Mouse (Mus musculus) layer of hippocampus, postnatal 10 days (tissue): Measurements from ENCODE around the gene 1600002K03Rik. TPM values are rescaled to one million over a fixed set of nuclear protein-coding genes. Genes with fewer than 3 reads are reported as not detected.
A peak's percentile ranks its signal among the peaks of the same experiment; 100 is the strongest.

Source experiments
- DNase-seq, 2 experiments: peaks; one replicate each; pipeline ENCODE4 v3.0.0; 2021; ENCODE audit warnings: low spot score in 2 of 2
- total RNA-seq, 2 experiments: library from RNA; stranded (reverse); gene quantifications; 2 replicates each; pipeline ENCODE4 v1.2.3; 2021

1600002K03Rik gene
- total RNA-seq, 2 experiments from 2014 or later = 4.3 to 6.7 TPM

DNA sequence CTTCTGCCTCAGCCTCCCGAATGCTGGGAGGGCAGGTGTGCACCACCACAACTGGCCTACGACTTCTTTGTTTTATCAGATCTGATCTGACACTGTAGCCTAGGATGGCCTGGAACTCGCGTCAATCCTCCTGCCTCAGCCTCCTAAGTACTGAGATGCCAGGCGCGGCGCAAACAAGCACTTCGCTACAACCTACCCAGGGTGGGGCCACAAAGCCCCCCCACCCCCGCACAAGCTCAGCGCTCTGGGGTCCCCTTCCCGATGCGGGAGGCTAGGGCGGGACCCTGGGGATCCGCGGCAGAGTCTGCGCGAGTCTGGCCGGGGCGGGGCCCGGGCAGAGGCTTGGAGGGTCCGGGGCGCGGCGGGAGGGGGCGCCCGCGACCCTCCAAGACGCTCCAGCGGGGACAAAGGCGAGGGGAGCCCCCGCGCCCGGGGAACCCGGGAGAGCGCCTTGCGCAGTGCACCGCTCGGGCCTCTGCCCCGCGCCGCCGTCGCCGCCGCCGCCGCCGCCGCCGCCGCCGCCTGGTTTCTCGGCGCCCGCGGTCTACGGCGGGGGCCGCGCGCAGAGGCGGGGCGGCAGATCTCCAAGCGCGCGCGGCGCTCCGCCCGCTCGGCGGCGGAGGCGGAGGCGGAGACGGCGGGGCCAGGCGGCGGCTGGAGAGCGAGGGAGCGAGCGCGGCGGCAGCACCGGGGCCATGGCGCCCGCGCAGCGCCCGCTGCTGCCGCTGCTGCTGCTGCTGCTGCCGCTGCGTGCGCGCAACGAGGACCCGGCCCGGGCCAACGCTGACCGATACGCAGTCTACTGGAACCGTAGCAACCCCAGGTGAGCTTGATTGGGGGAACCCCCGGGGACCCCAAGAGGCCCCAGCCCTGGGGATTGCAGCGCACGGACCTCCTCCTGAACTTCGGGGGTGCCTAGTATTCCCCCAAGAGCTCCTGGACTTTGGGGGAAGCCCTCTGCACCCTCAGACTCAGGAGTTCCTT is 6.6 kb downstream of the 1600002K03Rik start, which contains the start of gene Efna2:
Gene Efna2, plus strand, starts transcription at position 415 of the 984 bp plus-strand sequence.
- DNase-seq = peak in 1 of 2 experiments; percentile 69

GRCm38 (mm10) chr10:80180288-80180687 is 7.5 kb downstream of the 1600002K03Rik start:
- DNase-seq = no peak

DNA sequence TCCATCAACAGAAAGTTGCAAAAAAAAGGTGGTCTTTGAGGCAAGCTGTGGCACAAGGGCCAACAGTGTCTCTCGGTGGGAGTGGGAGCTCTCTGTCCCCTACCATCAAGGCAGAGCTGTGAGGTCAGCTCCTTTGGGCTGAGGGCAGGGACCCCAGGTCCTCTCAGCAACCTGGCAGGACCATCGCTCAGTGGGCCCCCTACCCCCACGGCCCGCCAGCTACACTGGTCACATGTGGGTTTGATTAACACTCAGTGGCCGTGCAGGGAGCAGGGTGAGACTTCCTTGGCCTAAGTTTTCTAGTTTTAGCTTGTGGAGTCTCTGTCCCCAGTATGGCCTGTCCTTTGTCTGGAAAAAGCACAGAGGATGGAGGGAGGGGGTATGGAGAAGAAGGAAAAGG is 8.1 kb downstream of the 1600002K03Rik start:
- no peak for DNase-seq

DNA sequence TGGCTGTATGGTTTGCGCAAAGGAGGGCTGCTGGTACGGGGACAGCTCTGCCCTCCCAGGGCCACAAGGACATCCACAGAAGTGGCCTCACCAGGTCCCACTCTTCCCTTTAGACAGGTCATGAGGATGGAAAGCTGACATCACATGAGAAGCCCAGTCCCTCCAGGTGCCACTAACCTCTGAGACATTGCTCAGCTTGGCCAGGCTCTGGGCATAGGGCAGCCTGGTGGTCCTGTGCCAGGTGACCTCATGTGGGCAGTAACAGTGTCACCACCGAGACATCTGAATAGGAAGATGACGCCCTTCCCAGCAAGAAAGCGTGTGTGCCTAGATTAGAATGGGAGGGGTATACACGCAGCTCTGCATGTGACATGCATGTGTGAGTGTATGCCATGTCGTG is 9.8 kb downstream of the 1600002K03Rik start:
- no peak for DNase-seq

DNA sequence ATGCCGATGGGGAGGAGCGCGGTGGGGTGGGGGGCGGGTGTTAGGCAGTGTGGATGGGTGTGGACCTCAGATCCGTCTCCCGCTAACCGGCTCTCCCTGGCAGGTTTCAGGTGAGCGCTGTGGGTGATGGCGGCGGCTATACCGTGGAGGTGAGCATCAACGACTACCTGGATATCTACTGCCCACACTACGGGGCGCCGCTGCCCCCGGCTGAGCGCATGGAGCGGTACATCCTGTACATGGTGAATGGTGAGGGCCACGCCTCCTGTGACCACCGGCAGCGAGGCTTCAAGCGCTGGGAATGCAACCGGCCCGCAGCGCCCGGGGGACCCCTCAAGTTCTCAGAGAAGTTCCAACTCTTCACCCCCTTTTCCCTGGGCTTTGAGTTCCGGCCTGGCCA is 13.9 kb downstream of the 1600002K03Rik start:
- DNase-seq = no peak

- no peak for DNase-seq
Measured at GRCm38 (mm10) chr10:80187739-80188138, 15.0 kb downstream of the 1600002K03Rik start.

GRCm38 (mm10) chr10:80188453-80189024 is 15.8 kb downstream of the 1600002K03Rik start:
- no peak for DNase-seq

- no peak for DNase-seq
Measured at GRCm38 (mm10) chr10:80189999-80190398, 17.3 kb downstream of the 1600002K03Rik start.

DNA sequence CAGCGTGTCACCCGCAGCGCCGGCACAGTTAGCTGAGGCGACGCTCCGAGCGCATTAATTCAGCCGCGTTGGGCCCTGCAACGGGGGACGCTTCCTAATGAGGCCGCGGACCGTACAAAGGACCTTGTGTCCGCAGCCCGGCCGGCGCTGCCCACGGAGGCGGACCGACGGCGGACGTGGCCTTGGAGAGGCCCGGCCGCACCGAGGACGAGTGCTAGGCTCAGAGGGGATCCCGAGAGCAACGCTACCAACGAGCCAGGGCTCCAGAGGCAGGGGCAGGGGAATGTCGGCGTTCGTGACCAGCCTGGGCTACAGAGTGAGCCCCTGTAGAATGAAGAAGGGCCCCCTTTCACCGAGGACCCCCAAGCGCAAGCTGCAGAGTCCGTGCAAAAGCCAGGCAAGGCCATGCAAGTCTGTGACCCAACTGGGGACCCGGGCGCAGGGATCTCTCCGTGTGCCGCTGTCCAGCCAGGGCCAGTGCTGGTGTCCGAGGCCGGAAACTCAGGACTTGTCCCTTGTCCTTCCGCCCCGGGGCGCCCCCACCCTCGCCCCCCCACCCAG is 17.8 kb downstream of the 1600002K03Rik start:
- peak; percentile 58 to 75 for DNase-seq

DNA sequence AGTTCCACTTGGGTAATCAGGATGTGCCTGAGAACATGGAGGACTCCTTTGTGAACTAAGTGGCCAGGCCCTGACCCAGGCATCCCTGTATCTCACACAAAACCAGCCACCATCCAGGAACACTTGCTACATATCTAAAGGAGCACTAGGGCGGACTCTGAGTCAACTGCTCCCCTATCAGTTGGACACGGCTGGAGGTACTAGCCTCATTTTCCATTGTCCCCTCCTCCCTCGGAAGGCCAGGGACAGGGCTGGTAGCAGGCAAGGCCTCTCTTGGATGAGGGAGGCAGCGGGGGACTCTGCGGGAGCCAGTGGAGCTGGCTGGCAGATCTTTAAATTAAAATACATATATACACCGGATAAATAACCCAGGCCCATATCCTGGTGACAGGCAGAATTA is 21.2 kb downstream of the 1600002K03Rik start:
- no peak for DNase-seq

GRCm38 (mm10) chr10:80194441-80194840 is 21.7 kb downstream of the 1600002K03Rik start:
- no peak for DNase-seq

DNA sequence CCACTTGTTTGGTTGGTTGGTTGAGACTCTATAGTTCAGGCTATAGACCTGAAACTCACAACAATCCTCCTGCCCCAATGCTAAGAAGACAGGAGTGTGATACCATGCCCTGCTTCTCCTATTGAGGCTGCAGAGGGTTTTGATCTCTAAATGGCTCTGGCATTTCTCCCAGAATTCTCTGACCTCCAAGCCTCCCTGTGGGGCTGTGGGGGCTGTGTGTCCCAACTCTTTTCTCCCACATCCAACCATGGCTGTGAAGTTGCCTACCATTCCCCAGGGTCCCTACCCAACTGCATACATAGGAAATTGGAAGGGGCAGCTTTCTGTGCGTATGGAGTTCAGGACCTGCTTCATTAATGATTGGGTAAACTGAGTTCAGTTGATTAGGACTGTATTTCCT is 23.4 kb downstream of the 1600002K03Rik start:
- DNase-seq = no peak

DNA sequence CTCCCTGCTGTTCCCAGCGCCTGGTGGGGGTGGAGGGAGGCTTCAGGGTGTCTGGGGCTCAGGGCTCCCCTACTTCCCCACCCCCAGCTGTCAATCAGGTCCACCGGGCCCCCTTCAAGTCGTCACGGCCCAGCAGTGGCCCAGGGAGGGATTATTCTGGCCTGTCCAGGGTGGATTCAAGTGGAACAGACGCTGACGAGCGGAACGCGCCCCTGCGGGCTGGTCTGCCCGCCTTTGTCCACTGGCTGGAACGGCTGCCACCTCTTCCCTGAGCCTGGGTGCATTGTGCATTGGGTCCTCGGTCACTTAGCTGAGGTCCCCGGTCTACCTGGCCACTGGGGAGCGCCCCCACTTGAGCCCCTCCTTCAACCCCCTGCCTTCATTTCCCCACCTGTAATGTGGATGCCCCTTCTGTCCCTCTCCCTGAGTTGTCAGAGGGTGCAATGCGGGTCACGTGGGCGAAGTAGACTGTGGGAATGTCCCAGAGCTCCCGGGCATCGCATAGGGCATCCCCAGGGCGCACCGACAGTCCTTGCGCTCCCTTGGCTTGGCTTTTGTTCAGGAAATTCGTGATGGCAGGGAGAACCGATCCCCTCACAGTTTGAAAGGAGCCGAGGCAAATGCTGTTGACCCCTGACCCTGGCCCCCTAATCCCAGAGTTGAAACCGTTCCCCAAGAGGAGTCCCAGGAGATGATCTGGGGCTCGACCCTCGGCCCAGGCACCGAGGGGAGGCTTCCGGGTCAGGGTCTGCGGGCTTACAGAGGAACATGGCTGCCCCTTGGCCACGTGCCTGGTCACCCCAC is 24.2 kb downstream of the 1600002K03Rik start:
- DNase-seq = no peak

GRCm38 (mm10) chr10:80199440-80200008 is 26.8 kb downstream of the 1600002K03Rik start:
- DNase-seq = peak; percentile 70 to 79

DNA sequence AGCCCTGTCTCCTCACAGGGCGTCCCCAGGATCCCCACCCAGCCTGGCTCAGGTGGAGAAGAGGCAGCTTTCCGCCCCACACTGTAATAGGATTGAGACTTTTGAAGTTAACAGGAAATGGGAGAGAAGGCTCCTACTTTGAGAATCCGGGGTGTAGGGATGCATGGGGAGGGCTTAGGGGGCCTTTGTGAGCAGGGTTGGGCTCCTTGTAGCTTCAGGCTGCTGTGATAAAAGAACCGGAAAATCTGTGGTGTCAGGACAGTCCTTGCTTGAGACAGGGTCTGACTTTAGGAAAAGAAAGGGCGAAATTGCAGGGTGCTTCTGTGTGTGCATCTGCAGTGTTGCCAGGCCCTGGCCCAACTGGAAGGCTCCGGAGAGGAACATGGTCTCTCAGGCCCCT is 27.7 kb downstream of the 1600002K03Rik start:
- DNase-seq = no peak

GRCm38 (mm10) chr10:80204055-80204454 is 31.3 kb downstream of the 1600002K03Rik start:
- DNase-seq = no peak

- DNase-seq = no peak
Measured at GRCm38 (mm10) chr10:80207201-80207600, 34.5 kb downstream of the 1600002K03Rik start.

DNA sequence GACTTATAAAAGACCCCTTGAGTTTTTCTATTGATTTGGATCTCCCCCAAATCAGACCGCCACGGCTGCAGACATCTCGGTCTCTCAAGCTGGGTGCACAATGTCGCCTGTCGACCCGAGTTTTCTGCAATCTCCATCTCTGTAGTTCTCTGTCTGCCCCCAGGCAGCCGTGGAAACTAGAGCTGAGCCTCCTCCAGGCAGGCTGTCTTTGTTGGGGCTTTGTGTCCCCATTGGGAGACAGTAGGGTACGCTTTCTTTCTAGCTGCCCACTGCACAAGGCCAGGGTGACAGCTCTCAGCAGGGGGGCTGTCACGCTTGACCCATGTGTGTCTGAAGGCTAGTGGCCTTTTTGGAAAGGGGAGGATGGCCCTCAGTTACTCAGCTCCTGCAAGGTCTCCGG is 34.9 kb downstream of the 1600002K03Rik start:
- DNase-seq = no peak

GRCm38 (mm10) chr10:80208248-80208647 is 35.5 kb downstream of the 1600002K03Rik start:
- no peak for DNase-seq

- peak; percentile 44 to 51 for DNase-seq
Measured at GRCm38 (mm10) chr10:80208841-80209371, 36.2 kb downstream of the 1600002K03Rik start.
